Mouse (Mus musculus) intestine, embryonic 14.5 days (tissue): Measurements from ENCODE around the gene Eme1. TPM values are rescaled to one million over a fixed set of nuclear protein-coding genes. Genes with fewer than 3 reads are reported as not detected.
A peak's percentile ranks its signal among the peaks of the same experiment; 100 is the strongest.

Experiments
- ATAC-seq: fragments of 200-750 bp; cut with Nextera tagmentation; replicated peaks from 2 replicates; pipeline ENCODE4 v1.8.0; 2017; ENCODE audit warnings: low read depth, moderate number of reproducible peaks, moderate TSS enrichment, moderate library complexity; ENCODE audit not compliant: low FRiP score, low TSS enrichment
- DNase-seq: peaks from one replicate; pipeline ENCODE4 v3.0.0-alpha.2; 2018; ENCODE audit warnings: low spot score
- H3K27ac ChIP-seq: fragments of 300-500 bp; sonication (generic); 2 replicates; pipeline ENCODE4 v1.5.1; 2014; ENCODE audit warnings: low read depth, mild to moderate bottlenecking, control low read depth
- H3K27me3 ChIP-seq: fragments of 300-500 bp; sonication (generic); replicated peaks from 2 replicates; pipeline ENCODE4 v1.6.1; 2014; ENCODE audit warnings: low read length, control low read depth; ENCODE audit not compliant: control insufficient read depth, insufficient read depth
- H3K36me3 ChIP-seq: fragments of 300-500 bp; sonication (generic); 2 replicates; pipeline ENCODE4 v1.6.1; 2014; ENCODE audit warnings: low read length, control low read depth; ENCODE audit not compliant: control insufficient read depth, insufficient read depth
- H3K4me1 ChIP-seq: fragments of 300-500 bp; sonication (generic); replicated peaks from 2 replicates; pipeline ENCODE4 v1.6.1; 2014; ENCODE audit warnings: low read length, control low read depth, mixed read lengths; ENCODE audit not compliant: control insufficient read depth, insufficient read depth
- H3K4me2 ChIP-seq: fragments of 300-500 bp; sonication (generic); 2 replicates; pipeline ENCODE4 v1.6.1; 2014; ENCODE audit warnings: low read length
- H3K4me3 ChIP-seq: fragments of 300-500 bp; sonication (generic); 2 replicates; pipeline ENCODE4 v1.5.1; 2014; ENCODE audit warnings: low read depth, low read length, control low read depth, mixed read lengths
- H3K9ac ChIP-seq: fragments of 300-500 bp; sonication (generic); 2 replicates; pipeline ENCODE4 v1.6.1; 2014; ENCODE audit warnings: mild to moderate bottlenecking, low read length
- H3K9me3 ChIP-seq: fragments of 300-500 bp; sonication (generic); 2 replicates; pipeline ENCODE4 v1.6.1; 2016; ENCODE audit warnings: low read length, control low read depth; ENCODE audit not compliant: control insufficient read depth
- WGBS: fragments of 180-500 bp; shearing (Covaris S2); extraction: QIAGEN DNeasy Blood & Tissue Kit; methylation state at CpG from one replicate; pipeline ENCODE4 v1.1.7; 2014; 5-methylcytosine and 5-hydroxymethylcytosine counted together
- polyA plus RNA-seq: library from polyadenylated mRNA; unstranded; fragments of >200 nt; fragmentation: Nextera tagmentation; extraction: Ambion mirVana; gene quantifications from 2 replicates; pipeline ENCODE4 v1.2.1, GENCODE M21; 2014

Gene Eme1
- polyA plus RNA-seq, 1 experiment from 2014 or later, result 25.2 TPM

DNA sequence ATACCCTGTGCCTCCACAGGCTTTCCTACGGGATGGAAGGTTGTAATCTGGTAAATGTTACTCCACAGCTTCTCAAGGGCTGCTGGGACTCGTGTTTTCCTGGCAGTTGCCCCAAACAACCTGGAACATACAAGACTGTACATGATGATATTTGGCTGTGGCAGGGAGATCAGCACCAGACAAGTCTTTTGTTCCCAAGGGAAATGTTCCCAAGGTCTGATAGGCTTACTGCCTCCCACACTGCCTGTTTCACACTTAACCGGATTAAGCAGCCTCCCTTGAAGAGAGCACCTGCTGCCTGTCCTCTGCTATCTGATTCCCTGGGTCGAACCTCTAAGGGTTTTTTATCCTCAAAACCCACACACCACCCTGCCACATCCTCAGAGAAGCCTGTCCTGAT, 38.3 kb downstream of the Eme1 start:
- no peaks in the 10 kb centered on the region for H3K9me3 ChIP-seq
- H3K9ac ChIP-seq, result no peak overlapping the region
- H3K4me1 ChIP-seq, result no peaks in the 10 kb centered on the region
- no peak for ATAC-seq
- no peak overlapping the region for H3K4me2 ChIP-seq
- no peak overlapping the region for H3K27ac ChIP-seq
- no peaks in the 10 kb centered on the region for H3K27me3 ChIP-seq
- H3K36me3 ChIP-seq, result no peaks in the 10 kb centered on the region
- WGBS, result 36% methylated on average over 4 of the region's 4 CpGs
- no peak for DNase-seq
- H3K4me3 ChIP-seq, result no peak overlapping the region

DNA sequence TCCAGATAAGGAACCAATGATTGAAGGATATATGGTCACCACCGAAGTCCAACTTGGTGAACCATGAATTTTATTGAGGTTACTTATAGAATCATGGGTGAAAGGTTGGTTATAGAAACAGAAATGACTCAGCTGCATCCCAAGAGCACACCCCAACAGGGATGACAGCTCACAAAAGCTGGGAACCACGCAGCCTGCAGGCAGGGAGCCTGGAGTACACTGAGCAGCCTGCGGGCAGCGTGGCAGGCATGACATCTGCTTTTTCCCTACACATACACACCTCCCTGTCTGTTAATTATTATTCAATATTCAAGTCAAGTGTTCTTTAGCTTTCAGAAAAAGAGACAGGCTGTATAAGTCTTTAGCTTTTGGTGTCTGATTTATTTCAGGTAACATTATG, 39.2 kb downstream of the Eme1 start:
- Histone ChIP-seq H3K4me2 (no peak overlapping the region), H3K36me3 (no peaks in the 10 kb centered on the region), H3K27ac (no peak overlapping the region), H3K4me1 (no peaks in the 10 kb centered on the region), H3K4me3 (no peak overlapping the region), H3K9me3 (no peaks in the 10 kb centered on the region), H3K9ac (no peak overlapping the region), H3K27me3 (no peaks in the 10 kb centered on the region)
- DNase-seq (no peak), ATAC-seq (no peak)
- WGBS, result 71% methylated on average over 4 of the region's 4 CpGs

- no peaks in the 10 kb centered on the region for H3K27me3 ChIP-seq
- ATAC-seq, result no peak
- H3K9me3 ChIP-seq, result no peaks in the 10 kb centered on the region
- DNase-seq, result no peak
- no peaks in the 10 kb centered on the region for H3K4me1 ChIP-seq
- H3K9ac ChIP-seq, result no peak overlapping the region
- no peak overlapping the region for H3K27ac ChIP-seq
- WGBS, result 77% methylated on average over 4 of the region's 4 CpGs
- H3K36me3 ChIP-seq, result no peaks in the 10 kb centered on the region
- no peak overlapping the region for H3K4me3 ChIP-seq
- no peak overlapping the region for H3K4me2 ChIP-seq
Observed at GRCm38 (mm10) chr11:94610744-94611740, 42.7 kb downstream of the Eme1 start.

GRCm38 (mm10) chr11:94602356-94602955, 51.3 kb downstream of the Eme1 start:
- H3K27me3 ChIP-seq, result no peaks in the 10 kb centered on the region
- 61% methylated on average over 11 of the region's 11 CpGs for WGBS
- peak overlapping the region; percentile 53 for H3K4me2 ChIP-seq
- DNase-seq, result peak; percentile 58
- H3K27ac ChIP-seq, result no peak overlapping the region
- peak overlapping the region; percentile 44; the same call in 1 of the 2 replicates for H3K4me3 ChIP-seq
- peak overlapping the region; percentile 50 for H3K9ac ChIP-seq
- ATAC-seq, result no peak
- H3K4me1 ChIP-seq, result peaks cover 12% of the 10 kb centered on the region
- no peaks in the 10 kb centered on the region for H3K9me3 ChIP-seq
- H3K36me3 ChIP-seq, result no peaks in the 10 kb centered on the region

DNA sequence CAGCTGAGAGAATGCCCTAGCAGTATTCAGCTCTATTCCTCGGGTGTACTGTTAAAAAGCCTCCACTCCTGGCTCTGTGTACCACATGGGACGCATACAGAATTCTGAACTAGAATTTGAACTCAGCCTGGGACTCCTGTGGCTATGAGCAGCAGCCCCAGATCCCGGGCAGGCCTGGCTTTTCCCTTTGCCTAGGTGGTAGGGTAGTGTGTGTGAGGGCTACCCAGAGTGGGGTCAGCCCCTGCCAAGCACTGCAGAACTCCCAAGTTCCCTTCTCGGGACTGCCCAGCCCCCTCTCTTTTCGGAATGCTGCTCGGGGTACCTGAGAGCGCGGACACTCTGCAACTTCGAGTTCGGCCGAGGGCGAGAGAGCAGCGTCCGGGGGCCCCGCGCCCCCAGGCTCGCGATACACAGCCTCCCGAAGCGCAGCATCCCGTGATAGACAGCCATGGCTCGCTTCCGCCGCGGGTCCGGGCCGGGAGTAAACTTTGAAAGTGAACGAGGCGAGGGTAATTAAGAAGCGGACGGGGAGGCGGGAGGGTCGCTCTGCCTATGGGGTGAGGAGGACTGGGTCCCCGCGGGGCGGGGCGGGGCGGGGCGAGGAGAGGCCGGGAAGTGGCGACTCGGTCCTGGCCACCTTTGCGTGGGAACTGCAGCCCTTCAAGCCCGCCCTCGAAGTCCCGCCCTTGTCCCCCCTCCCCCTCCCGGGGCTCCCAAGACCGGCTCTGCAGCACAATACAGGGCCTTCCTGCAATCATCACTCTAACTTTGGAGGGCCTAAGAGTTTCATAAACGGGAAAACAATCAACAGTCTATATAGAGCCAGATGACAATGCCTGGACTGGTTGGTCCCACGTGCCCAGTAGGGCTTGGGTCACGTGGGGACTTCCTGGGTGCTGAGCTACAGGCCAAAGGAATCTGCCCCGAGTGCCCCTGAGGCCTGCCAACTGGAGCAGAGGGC, 52.2 kb downstream of the Eme1 start, which contains the start of gene Acsf2:
Acsf2 (minus strand) TSS at position 551 of the 961 bp plus-strand sequence.
- peak within 1 kb of the TSS; percentile 50 for H3K9ac ChIP-seq

GRCm38 (mm10) chr11:94600447-94600846, 53.3 kb downstream of the Eme1 start:
- H3K9ac ChIP-seq, result no peak overlapping the region
- DNase-seq, result no peak

More for the DNA sequence above, 52.2 kb downstream of the Eme1 start, which contains the start of gene Acsf2:
- 2% methylated on average over 46 of the region's 52 CpGs for WGBS
- no peaks in the 10 kb centered on the region for H3K36me3 ChIP-seq
- ATAC-seq (peak; percentile 92), DNase-seq (peak; percentile 89)
- no peaks in the 10 kb centered on the region for H3K27me3 ChIP-seq
- H3K27ac ChIP-seq, result peak within 1 kb of the TSS; percentile 5; the same call in 1 of the 2 replicates
- H3K4me3 ChIP-seq, result peak within 1 kb of the TSS; percentile 44
- no peaks in the 10 kb centered on the region for H3K9me3 ChIP-seq
- H3K4me1 ChIP-seq, result peaks cover 12% of the 10 kb centered on the region
- peak within 1 kb of the TSS; percentile 53 for H3K4me2 ChIP-seq

GRCm38 (mm10) chr11:94598437-94599120, 55.2 kb downstream of the Eme1 start:
- Histone ChIP-seq H3K36me3 (no peaks in the 10 kb centered on the region), H3K4me2 (no peak overlapping the region), H3K4me3 (no peak overlapping the region), H3K9me3 (no peaks in the 10 kb centered on the region), H3K27me3 (no peaks in the 10 kb centered on the region), H3K4me1 (peaks cover 12% of the 10 kb centered on the region), H3K9ac (no peak overlapping the region), H3K27ac (no peak overlapping the region)
- no peak for ATAC-seq
- 66% methylated on average over 6 of the region's 6 CpGs for WGBS
- no peak for DNase-seq

More at GRCm38 (mm10) chr11:94600447-94600846, 53.3 kb downstream of the Eme1 start:
- Histone ChIP-seq H3K27me3 (no peaks in the 10 kb centered on the region), H3K4me3 (0 out of 2 replicates have a peak overlapping the region, but pooled peaks have one; percentile 44), H3K9me3 (no peaks in the 10 kb centered on the region), H3K4me2 (peak overlapping the region; percentile 53), H3K27ac (no peak overlapping the region), H3K4me1 (peaks cover 12% of the 10 kb centered on the region), H3K36me3 (no peaks in the 10 kb centered on the region)
- WGBS, result 94% methylated on average over 7 of the region's 7 CpGs
- ATAC-seq, result no peak
